Mouse (Mus musculus) neural tube, embryonic 12.5 days (tissue): Measurements from ENCODE around the gene Nrsn2. TPM values are rescaled to one million over a fixed set of nuclear protein-coding genes. Genes with fewer than 3 reads are reported as not detected.

ENCODE experiments used
- ATAC-seq: fragments of 200-750 bp; cut with Nextera tagmentation; 2 replicates; pipeline ENCODE4 v1.8.0; 2017; ENCODE audit warnings: low read depth, mild to moderate bottlenecking, moderate TSS enrichment, moderate library complexity; ENCODE audit not compliant: low FRiP score
- H3K27ac ChIP-seq: fragments of 300-500 bp; sonication (generic); 2 replicates; pipeline ENCODE4 v1.5.1; 2016
- H3K27me3 ChIP-seq: fragments of 300-500 bp; sonication (generic); replicated peaks from 2 replicates; pipeline ENCODE4 v1.6.1; 2016; ENCODE audit warnings: mild to moderate bottlenecking
- H3K36me3 ChIP-seq: fragments of 300-500 bp; sonication (generic); 2 replicates; pipeline ENCODE4 v1.6.1; 2016; ENCODE audit warnings: mild to moderate bottlenecking
- H3K4me1 ChIP-seq: fragments of 300-500 bp; sonication (generic); 2 replicates; pipeline ENCODE4 v1.6.1; 2016
- H3K4me2 ChIP-seq: fragments of 300-500 bp; sonication (generic); replicated peaks from 2 replicates; pipeline ENCODE4 v1.6.1; 2016; ENCODE audit warnings: mild to moderate bottlenecking
- H3K4me3 ChIP-seq: fragments of 300-500 bp; sonication (generic); 2 replicates; pipeline ENCODE4 v1.5.1; 2016
- H3K9ac ChIP-seq: fragments of 300-500 bp; sonication (generic); 2 replicates; pipeline ENCODE4 v1.6.1; 2016; ENCODE audit warnings: mild to moderate bottlenecking
- H3K9me3 ChIP-seq: fragments of 300-500 bp; sonication (generic); 2 replicates; pipeline ENCODE4 v1.6.1; 2016; ENCODE audit warnings: mild to moderate bottlenecking
- WGBS: fragments of 180-500 bp; shearing (Covaris S2); methylation state at CpG from one replicate; pipeline ENCODE4 v1.1.7; 2016; 5-methylcytosine and 5-hydroxymethylcytosine counted together
- polyA plus RNA-seq: library from polyadenylated mRNA; unstranded; fragments of >200 nt; fragmentation: Nextera tagmentation; extraction: Ambion mirVana; gene quantifications from 2 replicates; pipeline ENCODE4 v1.2.1, GENCODE M21; 2016

The Nrsn2 gene
- polyA plus RNA-seq, 1 experiment from 2014 or later: 16.5 TPM

DNA sequence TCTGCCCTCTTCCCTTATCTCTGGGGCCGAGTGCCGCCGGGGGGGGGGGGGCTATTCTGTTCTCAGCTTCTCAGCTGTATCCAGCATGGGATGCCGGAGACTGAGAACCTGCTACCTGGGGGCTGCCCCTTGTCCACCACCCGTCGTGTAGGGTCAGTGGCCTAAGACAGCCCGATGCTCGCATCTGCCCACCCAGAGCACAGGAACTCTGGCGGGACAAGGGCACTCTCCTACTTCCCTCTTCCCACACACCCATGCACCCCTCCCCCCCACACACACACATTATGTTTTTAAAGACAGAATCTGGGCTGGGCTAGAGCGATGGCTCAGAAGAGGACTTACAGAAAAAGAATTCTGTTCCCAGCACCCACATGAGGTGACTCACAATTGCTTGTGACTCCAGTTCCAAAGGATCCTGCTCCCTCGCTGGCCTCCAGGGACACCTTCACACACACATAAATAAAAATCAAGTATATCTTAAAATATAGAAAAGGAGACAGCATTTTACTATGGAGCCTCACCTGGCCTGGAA lies 41.1 kb downstream of the Nrsn2 start:
- ATAC-seq: no peak
- 57% methylated on average over 11 of the region's 11 CpGs for WGBS
- Histone ChIP-seq H3K9ac (no peak overlapping the region), H3K27me3 (no peaks in the 10 kb centered on the region), H3K4me3 (no peak overlapping the region), H3K27ac (no peak overlapping the region), H3K36me3 (no peaks in the 10 kb centered on the region), H3K9me3 (no peaks in the 10 kb centered on the region), H3K4me2 (no peak overlapping the region), H3K4me1 (peaks cover 15% of the 10 kb centered on the region)

DNA sequence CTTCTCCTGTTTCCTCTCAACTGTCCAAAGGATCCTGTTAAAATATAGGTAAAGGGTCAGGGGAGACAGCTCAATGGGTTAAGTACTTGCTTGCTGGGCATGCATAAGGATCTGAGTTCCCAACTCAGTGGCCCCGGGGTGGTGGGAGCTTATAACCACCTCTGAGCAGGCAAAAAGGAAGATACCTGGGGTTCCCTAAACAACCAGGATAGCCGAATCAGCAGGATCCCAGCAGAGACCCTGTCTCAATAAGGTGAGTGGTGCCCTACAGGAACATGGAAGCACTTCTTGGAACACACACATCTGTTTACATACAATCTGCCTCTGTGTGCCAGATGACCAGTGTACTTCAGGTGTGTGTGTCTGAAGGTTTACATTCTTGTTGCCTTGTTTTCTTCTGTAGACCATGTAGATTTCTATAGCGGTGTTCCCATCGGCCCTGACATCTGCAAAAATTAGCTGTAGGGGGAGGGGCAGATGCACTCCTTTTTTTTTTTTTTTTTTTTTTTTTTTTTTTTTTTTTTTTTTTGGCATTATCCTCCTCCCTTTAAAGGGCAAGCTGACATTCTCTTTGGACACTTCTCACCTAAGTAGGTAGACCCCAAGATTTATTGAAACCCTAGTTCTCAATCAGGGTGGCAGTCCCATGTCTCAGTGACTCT lies 43.0 kb downstream of the Nrsn2 start:
- WGBS: 86% methylated on average over 4 of the region's 4 CpGs

DNA sequence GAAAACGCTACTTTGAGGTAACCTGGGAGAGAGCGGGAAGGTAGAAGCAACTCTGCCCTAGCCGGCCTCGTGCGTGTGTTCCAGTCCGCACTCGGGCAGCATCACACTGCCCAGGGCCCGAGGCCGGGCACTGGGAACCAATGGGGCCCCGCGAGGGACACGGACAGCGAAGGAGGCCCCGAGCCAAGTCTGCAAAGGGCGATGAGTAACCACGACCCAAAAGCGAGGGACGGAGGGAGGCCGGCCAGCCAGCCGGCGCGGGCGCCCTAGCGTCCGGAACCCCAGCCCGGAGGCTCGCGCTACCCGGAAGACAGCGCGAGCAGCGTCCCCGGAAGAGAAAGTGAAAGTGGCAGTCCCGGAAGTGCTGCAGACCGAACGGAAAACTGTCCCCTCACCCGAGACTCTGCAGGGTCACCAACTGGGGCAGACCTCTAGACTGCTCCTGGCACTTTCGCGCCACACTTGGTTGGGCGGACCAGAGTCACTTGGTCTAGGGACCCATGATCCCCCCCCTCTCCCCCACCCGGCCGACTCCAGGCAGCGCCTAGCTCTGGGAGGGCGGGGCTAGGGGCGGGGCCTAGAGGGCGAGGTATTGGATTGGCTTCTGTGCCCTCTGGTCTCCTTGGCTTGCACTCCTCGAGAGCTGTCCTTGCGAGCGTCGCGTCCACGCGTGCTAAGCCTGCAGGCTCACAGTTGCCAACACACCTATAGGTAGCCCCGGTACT lies 44.2 kb downstream of the Nrsn2 start, which contains the start of gene Rbck1:
Gene Rbck1 (minus strand): TSS at position 553 of the 725 bp plus-strand sequence.
- Histone ChIP-seq H3K4me2 (peak within 1 kb of the TSS; percentile 80), H3K9me3 (no peaks in the 10 kb centered on the region), H3K4me1 (peaks cover 15% of the 10 kb centered on the region), H3K9ac (peak within 1 kb of the TSS; percentile 83), H3K4me3 (peak within 1 kb of the TSS; percentile 80), H3K36me3 (peaks cover 17% of the 10 kb centered on the region), H3K27me3 (no peaks in the 10 kb centered on the region), H3K27ac (peak within 1 kb of the TSS; percentile 60; the same call in 1 of the 2 replicates)
- under 1% methylated on average over 54 of the region's 54 CpGs for WGBS
- peak; percentile 97 for ATAC-seq

More for the DNA sequence above, 43.0 kb downstream of the Nrsn2 start:
- Histone ChIP-seq H3K4me2 (no peak overlapping the region), H3K27me3 (no peaks in the 10 kb centered on the region), H3K9ac (no peak overlapping the region), H3K27ac (no peak overlapping the region), H3K9me3 (no peaks in the 10 kb centered on the region), H3K4me3 (no peak overlapping the region), H3K4me1 (peaks cover 15% of the 10 kb centered on the region), H3K36me3 (peaks cover 10% of the 10 kb centered on the region)
- no peak for ATAC-seq

DNA sequence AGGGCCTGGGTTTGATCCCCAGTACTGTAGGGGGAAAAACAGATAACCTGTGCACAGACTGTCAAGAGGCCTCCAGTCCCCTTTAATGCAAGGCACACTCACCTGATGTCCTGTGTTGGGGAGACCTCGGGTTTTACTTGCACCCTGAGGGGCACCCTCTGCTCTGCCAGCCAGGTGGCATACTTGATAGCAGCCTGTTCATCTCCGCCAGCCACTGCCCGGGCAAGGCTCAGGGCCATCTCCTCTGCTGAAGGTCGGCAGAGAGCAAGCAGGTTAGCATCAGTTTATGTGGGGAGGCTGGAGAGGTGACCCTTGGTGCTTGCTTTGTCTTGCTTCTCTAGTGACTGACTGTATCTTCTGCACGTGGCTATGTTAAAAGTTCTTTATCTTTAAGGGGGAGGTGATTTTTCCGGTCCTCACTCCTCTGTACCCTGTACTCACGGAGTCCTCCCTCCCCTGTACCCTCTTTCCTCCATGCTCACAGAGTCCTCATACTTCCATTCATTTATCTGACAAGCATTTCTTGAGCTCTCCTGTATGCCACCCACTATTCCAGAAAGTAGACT lies 45.5 kb downstream of the Nrsn2 start:
- peaks cover 15% of the 10 kb centered on the region for H3K4me1 ChIP-seq
- no peak for ATAC-seq
- H3K4me3 ChIP-seq: no peak overlapping the region
- no peak overlapping the region for H3K27ac ChIP-seq
- no peaks in the 10 kb centered on the region for H3K27me3 ChIP-seq
- peak overlapping the region; percentile 80 for H3K4me2 ChIP-seq
- 74% methylated on average over 7 of the region's 7 CpGs for WGBS
- peaks cover 30% of the 10 kb centered on the region for H3K36me3 ChIP-seq
- peak overlapping the region; percentile 83; the same call in 1 of the 2 replicates for H3K9ac ChIP-seq
- no peaks in the 10 kb centered on the region for H3K9me3 ChIP-seq

DNA sequence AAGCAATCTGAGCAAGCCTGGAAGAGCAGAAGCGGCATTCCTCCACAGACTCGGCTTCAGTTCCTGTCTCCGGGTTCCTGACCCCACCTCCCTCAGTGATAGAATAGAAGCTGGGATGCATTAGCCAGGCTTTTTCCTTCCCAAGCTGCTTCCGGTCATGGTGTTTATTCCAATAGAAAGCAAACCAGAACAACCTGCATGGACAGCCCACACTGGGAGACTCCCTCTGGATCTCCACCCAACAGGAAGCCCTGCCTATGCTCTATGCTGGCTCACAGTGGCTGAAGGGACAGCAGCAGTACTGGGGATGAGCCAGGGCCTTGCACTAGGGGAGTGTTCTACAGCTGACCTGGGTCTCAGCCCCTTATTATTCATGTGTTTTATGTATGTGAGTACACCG lies 48.5 kb downstream of the Nrsn2 start:
- Histone ChIP-seq H3K9me3 (no peaks in the 10 kb centered on the region), H3K36me3 (peaks cover 60% of the 10 kb centered on the region), H3K27me3 (no peaks in the 10 kb centered on the region), H3K27ac (no peak overlapping the region), H3K4me1 (peaks cover 15% of the 10 kb centered on the region), H3K4me3 (no peak overlapping the region), H3K9ac (no peak overlapping the region), H3K4me2 (no peak overlapping the region)
- no peak for ATAC-seq
- WGBS: 85% methylated on average over 5 of the region's 5 CpGs

DNA sequence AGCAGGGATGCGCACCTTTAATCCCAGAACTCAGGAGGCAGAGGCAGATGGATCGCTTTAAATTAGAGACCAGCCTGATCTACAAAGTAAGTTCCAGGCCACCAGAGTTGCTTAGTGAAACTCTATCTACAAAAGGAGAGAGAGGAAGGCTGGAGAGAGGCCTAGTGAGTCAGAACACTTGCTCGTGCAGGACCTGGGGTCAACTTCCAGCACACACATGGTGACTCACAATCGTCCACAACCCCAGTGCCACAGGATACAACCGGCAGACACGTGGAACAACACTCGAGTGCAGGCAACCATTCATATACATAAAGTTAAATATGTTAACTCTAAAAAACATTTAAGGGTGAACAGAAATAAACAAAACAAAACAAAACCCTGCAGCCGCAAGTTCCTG lies 49.8 kb downstream of the Nrsn2 start:
- peaks cover 73% of the 10 kb centered on the region for H3K36me3 ChIP-seq
- H3K4me1 ChIP-seq: peaks cover 12% of the 10 kb centered on the region
- H3K4me2 ChIP-seq: no peak overlapping the region
- no peak overlapping the region for H3K9ac ChIP-seq
- H3K27me3 ChIP-seq: no peaks in the 10 kb centered on the region
- WGBS: 93% methylated on average over 8 of the region's 8 CpGs
- no peaks in the 10 kb centered on the region for H3K9me3 ChIP-seq
- no peak for ATAC-seq
- H3K4me3 ChIP-seq: no peak overlapping the region
- no peak overlapping the region for H3K27ac ChIP-seq

DNA sequence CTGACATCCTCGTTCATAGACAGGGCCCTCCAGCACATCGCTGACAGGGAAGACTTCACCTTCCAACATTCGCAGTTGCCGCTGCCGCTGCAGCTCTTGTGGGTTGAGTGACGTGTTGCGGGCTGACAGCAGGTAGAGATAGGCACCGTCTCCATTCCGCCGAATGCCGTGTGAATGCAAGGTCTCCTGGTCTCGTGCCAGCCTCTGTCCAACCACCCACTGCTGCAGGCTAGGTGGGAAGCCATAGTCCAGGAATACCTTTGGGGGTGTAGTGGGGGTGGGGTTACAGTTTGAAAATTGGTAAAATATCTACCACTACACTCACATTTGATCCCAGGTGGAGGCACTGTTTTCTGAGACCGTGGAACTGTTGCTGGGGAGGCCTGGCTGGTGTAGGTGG lies 50.3 kb downstream of the Nrsn2 start:
- Histone ChIP-seq H3K4me3 (no peak overlapping the region), H3K27ac (no peak overlapping the region), H3K36me3 (peaks cover 78% of the 10 kb centered on the region), H3K4me2 (no peak overlapping the region), H3K9me3 (no peaks in the 10 kb centered on the region), H3K4me1 (peaks cover 7% of the 10 kb centered on the region), H3K27me3 (no peaks in the 10 kb centered on the region), H3K9ac (no peak overlapping the region)
- 95% methylated on average over 13 of the region's 13 CpGs for WGBS
- no peak for ATAC-seq

DNA sequence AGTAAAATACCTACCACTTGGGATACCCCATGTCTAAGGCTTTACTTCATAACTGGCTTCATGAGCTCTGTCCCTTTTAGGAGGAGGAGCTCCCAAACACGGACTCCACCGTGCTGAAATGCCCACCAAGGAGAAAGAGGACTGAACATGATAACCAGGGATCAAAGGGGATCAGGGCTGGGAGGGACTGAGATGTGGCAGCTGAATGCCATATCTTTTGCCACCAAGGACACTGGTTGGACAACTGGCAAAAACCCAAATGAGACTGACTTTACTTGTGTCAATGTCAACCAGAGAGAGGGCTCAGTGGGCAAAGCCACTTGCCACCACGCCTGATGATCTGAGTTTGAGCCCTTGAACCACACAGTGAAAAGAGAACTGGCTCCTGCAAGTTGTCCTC lies 51.6 kb downstream of the Nrsn2 start:
- Histone ChIP-seq H3K4me3 (no peak overlapping the region), H3K27ac (no peak overlapping the region), H3K36me3 (peaks cover 88% of the 10 kb centered on the region), H3K27me3 (no peaks in the 10 kb centered on the region), H3K9ac (no peak overlapping the region), H3K9me3 (no peaks in the 10 kb centered on the region), H3K4me1 (no peaks in the 10 kb centered on the region), H3K4me2 (no peak overlapping the region)
- 87% methylated on average over 3 of the region's 3 CpGs for WGBS
- no peak for ATAC-seq

DNA sequence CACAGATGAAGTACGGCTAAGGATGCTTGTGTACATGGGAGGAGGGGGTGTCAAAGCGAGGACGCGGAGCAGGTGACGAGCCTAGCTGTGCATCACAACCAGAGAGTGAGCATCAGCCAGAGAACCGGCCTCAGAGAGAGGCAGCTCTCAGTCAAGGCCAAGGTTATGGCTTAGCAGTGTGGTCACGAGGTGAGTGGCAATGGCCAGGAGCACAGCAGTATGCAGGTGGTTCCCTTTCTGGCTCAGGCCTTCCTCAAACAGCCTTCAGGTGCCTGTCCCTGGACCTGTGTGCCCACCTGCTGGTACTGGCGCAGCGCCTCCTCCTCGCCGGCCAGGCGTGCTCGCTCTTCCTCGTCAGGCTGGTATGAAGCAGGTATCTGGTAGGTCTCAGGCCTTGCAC lies 52.5 kb downstream of the Nrsn2 start:
- no peaks in the 10 kb centered on the region for H3K27me3 ChIP-seq
- no peak for ATAC-seq
- H3K36me3 ChIP-seq: peaks cover 90% of the 10 kb centered on the region
- no peak overlapping the region for H3K4me2 ChIP-seq
- H3K9ac ChIP-seq: no peak overlapping the region
- no peak overlapping the region for H3K27ac ChIP-seq
- no peaks in the 10 kb centered on the region for H3K9me3 ChIP-seq
- H3K4me3 ChIP-seq: no peak overlapping the region
- 94% methylated on average over 14 of the region's 14 CpGs for WGBS
- no peaks in the 10 kb centered on the region for H3K4me1 ChIP-seq

DNA sequence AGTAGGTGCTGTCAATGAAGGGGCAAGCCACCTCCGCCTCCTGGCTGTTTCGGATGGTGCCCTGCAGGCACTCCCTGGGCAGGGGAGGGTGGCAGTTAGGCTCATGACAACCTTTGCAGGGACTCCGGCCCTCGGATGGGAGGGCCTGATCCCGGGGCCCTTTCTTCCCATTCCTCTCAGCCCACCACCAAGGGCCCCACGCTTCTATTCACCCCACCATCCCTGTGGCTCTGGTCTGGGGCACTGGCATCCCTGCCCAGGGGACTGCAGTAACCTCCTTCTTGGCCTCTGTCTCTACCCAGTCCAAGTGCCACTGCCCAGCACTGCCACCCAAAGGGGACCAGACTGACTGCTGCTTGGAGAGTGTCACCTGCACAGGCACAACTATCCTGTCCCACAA lies 54.2 kb downstream of the Nrsn2 start:
- Histone ChIP-seq H3K9me3 (no peaks in the 10 kb centered on the region), H3K27ac (no peak overlapping the region), H3K4me3 (no peak overlapping the region), H3K36me3 (peaks cover 89% of the 10 kb centered on the region), H3K4me1 (no peaks in the 10 kb centered on the region), H3K27me3 (no peaks in the 10 kb centered on the region), H3K9ac (no peak overlapping the region), H3K4me2 (no peak overlapping the region)
- WGBS: 97% methylated on average over 6 of the region's 6 CpGs
- ATAC-seq: no peak

DNA sequence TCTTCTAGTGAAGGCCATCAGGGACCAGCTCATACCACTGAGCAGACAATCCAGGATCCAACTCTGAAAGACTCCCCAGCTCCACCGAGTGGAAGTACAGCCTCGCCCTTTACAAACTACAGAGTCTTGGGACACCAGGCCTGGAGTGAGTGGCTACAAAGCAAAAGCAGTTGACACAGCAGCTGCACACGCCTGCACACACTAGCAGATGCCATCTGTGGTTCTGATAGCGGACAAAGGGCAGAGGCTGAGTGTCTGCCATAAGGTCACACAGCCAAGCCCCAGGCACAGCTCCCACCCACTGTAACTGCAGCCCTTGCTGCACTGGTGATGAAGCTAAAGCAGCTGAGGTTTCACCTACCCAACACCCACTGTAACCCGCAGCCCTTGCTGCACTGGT lies 54.9 kb downstream of the Nrsn2 start:
- no peak overlapping the region for H3K4me2 ChIP-seq
- H3K4me1 ChIP-seq: no peaks in the 10 kb centered on the region
- peaks cover 89% of the 10 kb centered on the region for H3K36me3 ChIP-seq
- no peak for ATAC-seq
- 90% methylated on average over 5 of the region's 5 CpGs for WGBS
- H3K4me3 ChIP-seq: no peak overlapping the region
- no peaks in the 10 kb centered on the region for H3K27me3 ChIP-seq
- H3K9ac ChIP-seq: no peak overlapping the region
- no peak overlapping the region for H3K27ac ChIP-seq
- no peaks in the 10 kb centered on the region for H3K9me3 ChIP-seq
